Mouse (Mus musculus): ENCODE results near the gene Pdcd1lg2.

GRCm38 (mm10) chr19:29412476-29413420, 2.0 kb downstream of the Pdcd1lg2 start:
- TF ChIP-seq POLR2A (IDR thresholded peaks at IDR 0.05; ENCODE audit: insufficient read depth, low read depth, low read length) (no peak), CTCF (IDR thresholded peaks at IDR 0.05) (no peak), EP300 (IDR thresholded peaks at IDR 0.05; ENCODE audit: insufficient read depth, low read depth, low read length) (no peak)

Measured in heart, adult 2 months (tissue).